Mouse (Mus musculus) MEL (cell line): Measurements from ENCODE around the gene Grid1.

ENCODE experiments used
- CHD1 ChIP-seq: IDR thresholded peaks from 2 replicates; pipeline ENCODE4 v1.6.1; 2012; ENCODE audit warnings: low read depth, mild to moderate bottlenecking, inconsistent platforms, low read length, improper control_type of control experiment
- CHD2 ChIP-seq: IDR thresholded peaks from 2 replicates; pipeline ENCODE4 v1.6.1; 2011; ENCODE audit warnings: low read length, improper control_type of control experiment
- CTCF ChIP-seq, 3 experiments: IDR thresholded peaks in 2 of 3; conservative IDR thresholded peaks in 1 of 3; 2 replicates each; pipeline ENCODE4 v1.5.1; 2011 to 2012; ENCODE audit warnings: low read length in 3 of 3, low read depth in 2 of 3, mild to moderate bottlenecking in 2 of 3, improper control_type of control experiment in 1 of 3, inconsistent platforms in 1 of 3, mixed read lengths in 1 of 3, moderate library complexity in 1 of 3; ENCODE audit not compliant: control insufficient read depth in 1 of 3, insufficient read depth in 1 of 3, poor library complexity in 1 of 3, severe bottlenecking in 1 of 3
- HCFC1 ChIP-seq: IDR thresholded peaks from 2 replicates; pipeline ENCODE4 v1.6.1; 2012; ENCODE audit warnings: low read depth, mild to moderate bottlenecking, inconsistent platforms, low read length, improper control_type of control experiment, moderate library complexity
- NELFE ChIP-seq: IDR thresholded peaks from 2 replicates; pipeline ENCODE4 v1.6.1; 2011; ENCODE audit warnings: low read depth, low read length, improper control_type of control experiment
- POLR2A ChIP-seq, 2 experiments: IDR thresholded peaks; 2 replicates each; pipeline ENCODE4 v1.6.1; 2011 to 2012; ENCODE audit warnings: low read length in 2 of 2, mild to moderate bottlenecking in 2 of 2, control low read depth in 1 of 2, improper control_type of control experiment in 1 of 2, low read depth in 1 of 2, moderate library complexity in 1 of 2; ENCODE audit not compliant: control insufficient read depth in 1 of 2, insufficient read depth in 1 of 2, poor library complexity in 1 of 2
- TAL1 ChIP-seq: IDR thresholded peaks from 2 replicates; pipeline ENCODE4 v1.6.1; 2012; ENCODE audit warnings: mild to moderate bottlenecking, inconsistent platforms, low read length, moderate library complexity, mixed read lengths
- USF1 ChIP-seq: IDR thresholded peaks from 2 replicates; pipeline ENCODE4 v1.6.1; 2014; ENCODE audit warnings: low read depth, mild to moderate bottlenecking, inconsistent platforms, low read length, improper control_type of control experiment, moderate library complexity
- ZC3H11A ChIP-seq: IDR thresholded peaks from 2 replicates; pipeline ENCODE4 v1.6.1; 2012; ENCODE audit warnings: low read depth, mild to moderate bottlenecking, inconsistent platforms, low read length, improper control_type of control experiment

DNA sequence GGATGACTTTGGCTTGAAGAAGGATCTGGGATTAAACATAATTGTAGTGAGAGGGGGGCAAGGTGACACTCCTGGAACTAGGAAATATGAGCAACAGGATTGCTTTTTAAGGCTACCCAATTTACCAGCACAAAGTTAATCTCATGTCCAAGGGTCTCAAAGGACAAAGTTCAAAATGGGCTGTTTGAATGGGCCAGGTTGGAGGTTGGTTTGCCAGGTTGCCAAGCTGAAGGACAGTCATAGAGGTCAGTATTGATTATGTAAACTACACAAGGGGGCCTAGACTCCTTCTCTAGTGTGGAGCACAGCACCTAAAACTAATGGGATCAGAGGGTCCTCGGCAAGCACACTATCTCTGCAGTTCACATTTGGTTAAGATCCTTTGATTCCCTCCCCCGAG is 300.2 kb downstream of the Grid1 start:
- no peak for TF ChIP-seq POLR2A (IDR thresholded peaks at IDR 0.05; ENCODE audit: control insufficient read depth in 1 of 2, insufficient read depth in 1 of 2, low read depth in 1 of 2, low read length in 2 of 2, poor library complexity in 1 of 2)
- no peak for TF ChIP-seq CTCF (IDR thresholded peaks at IDR 0.05 in 2 of 3, conservative IDR thresholded peaks at IDR 0.05 in 1 of 3; ENCODE audit: control insufficient read depth in 1 of 3, insufficient read depth in 1 of 3, low read depth in 2 of 3, low read length in 3 of 3, poor library complexity in 1 of 3, severe bottlenecking in 1 of 3)
- no peak for TF ChIP-seq CHD1
- TF ChIP-seq CHD2, result no peak
- no peak for TF ChIP-seq HCFC1
- TF ChIP-seq NELFE, result no peak
- TF ChIP-seq ZC3H11A, result no peak
- TF ChIP-seq USF1, result no peak
- TF ChIP-seq TAL1, result no peak
